Mouse (Mus musculus) G1E (cell line): ENCODE data around the gene Zmym2. TPM values are rescaled to one million over a fixed set of nuclear protein-coding genes. Genes with fewer than 3 reads are reported as not detected.
"Not testable (repeated sequence)": the region's sequence is repeated elsewhere in the genome, so short reads cannot be mapped to it uniquely, and the experiment has no call there.

Experiments
- ATAC-seq: 2 replicates; pipeline ENCODE4 v1.8.0; 2016; ENCODE audit warnings: mild to moderate bottlenecking; ENCODE audit not compliant: insufficient number of reproducible peaks, poor library complexity, low FRiP score, severe bottlenecking; ENCODE audit errors: extremely low read depth
- DNase-seq: peaks from one replicate; pipeline ENCODE4 v3.0.0; 2012; ENCODE audit warnings: low spot score
- H3K27me3 ChIP-seq: 2 replicates; pipeline ENCODE4 v1.6.1; 2012; ENCODE audit warnings: mild to moderate bottlenecking, low read length, inconsistent platforms; ENCODE audit not compliant: insufficient read depth
- H3K36me3 ChIP-seq: replicated peaks from 2 replicates; pipeline ENCODE3; 2012; ENCODE audit warnings: mild to moderate bottlenecking, inconsistent platforms
- H3K4me1 ChIP-seq: 2 replicates; pipeline ENCODE4 v1.6.1; 2012; ENCODE audit warnings: low read depth, low read length, inconsistent platforms, mixed read lengths; ENCODE audit not compliant: insufficient read depth
- H3K4me3 ChIP-seq: 2 replicates; pipeline ENCODE4 v1.5.1; 2012; ENCODE audit warnings: low read depth, mild to moderate bottlenecking, inconsistent platforms, low read length, moderate library complexity, mixed read lengths
- H3K9me3 ChIP-seq: replicated peaks from 2 replicates; pipeline ENCODE4 v1.6.1; 2012; ENCODE audit warnings: inconsistent platforms
- CTCF ChIP-seq: IDR thresholded peaks from 2 replicates; pipeline ENCODE4 v1.5.1; 2012; ENCODE audit warnings: low read depth, low read length, inconsistent platforms, mixed read lengths
- GATA1 ChIP-seq: IDR thresholded peaks from 2 replicates; pipeline ENCODE4 v1.6.1; 2012; ENCODE audit warnings: borderline replicate concordance, low read length, inconsistent platforms, mixed read lengths
- GATA2 ChIP-seq: IDR thresholded peaks from 2 replicates; pipeline ENCODE4 v1.6.1; 2012; ENCODE audit warnings: low read depth, low read length, inconsistent platforms, borderline replicate concordance
- POLR2AphosphoS5 ChIP-seq: IDR thresholded peaks from 2 replicates; pipeline ENCODE4 v1.6.1; 2012; ENCODE audit warnings: low read depth, low read length, inconsistent platforms; ENCODE audit not compliant: insufficient replicate concordance
- TAL1 ChIP-seq: conservative IDR thresholded peaks from 2 replicates; pipeline ENCODE4 v1.6.1; 2012; ENCODE audit warnings: low read depth, low read length, inconsistent platforms, mixed read lengths
- polyA plus RNA-seq: library from polyadenylated mRNA; stranded (reverse); fragments of >175 nt; gene quantifications from 2 replicates; pipeline ENCODE4 v1.2.3, GENCODE M21; 2012
- total RNA-seq, 2 experiments: library from RNA; stranded (forward) in 1 of 2; stranded (reverse) in 1 of 2; fragments of 200-1000 nt in 1 of 2; fragments of >200 nt in 1 of 2; fragmentation: Nextera tagmentation in 1 of 2; gene quantifications; 2 replicates each; pipeline ENCODE4 v1.2.3; 2014 to 2017

Zmym2 gene
- total RNA-seq (2014; fragmentation: Nextera tagmentation) (118 and 147 TPM in 2 replicates), total RNA-seq (2017) (57.3 and 58.1 TPM in 2 replicates), polyA plus RNA-seq (0.97 and 2.1 TPM in 2 replicates)

DNA sequence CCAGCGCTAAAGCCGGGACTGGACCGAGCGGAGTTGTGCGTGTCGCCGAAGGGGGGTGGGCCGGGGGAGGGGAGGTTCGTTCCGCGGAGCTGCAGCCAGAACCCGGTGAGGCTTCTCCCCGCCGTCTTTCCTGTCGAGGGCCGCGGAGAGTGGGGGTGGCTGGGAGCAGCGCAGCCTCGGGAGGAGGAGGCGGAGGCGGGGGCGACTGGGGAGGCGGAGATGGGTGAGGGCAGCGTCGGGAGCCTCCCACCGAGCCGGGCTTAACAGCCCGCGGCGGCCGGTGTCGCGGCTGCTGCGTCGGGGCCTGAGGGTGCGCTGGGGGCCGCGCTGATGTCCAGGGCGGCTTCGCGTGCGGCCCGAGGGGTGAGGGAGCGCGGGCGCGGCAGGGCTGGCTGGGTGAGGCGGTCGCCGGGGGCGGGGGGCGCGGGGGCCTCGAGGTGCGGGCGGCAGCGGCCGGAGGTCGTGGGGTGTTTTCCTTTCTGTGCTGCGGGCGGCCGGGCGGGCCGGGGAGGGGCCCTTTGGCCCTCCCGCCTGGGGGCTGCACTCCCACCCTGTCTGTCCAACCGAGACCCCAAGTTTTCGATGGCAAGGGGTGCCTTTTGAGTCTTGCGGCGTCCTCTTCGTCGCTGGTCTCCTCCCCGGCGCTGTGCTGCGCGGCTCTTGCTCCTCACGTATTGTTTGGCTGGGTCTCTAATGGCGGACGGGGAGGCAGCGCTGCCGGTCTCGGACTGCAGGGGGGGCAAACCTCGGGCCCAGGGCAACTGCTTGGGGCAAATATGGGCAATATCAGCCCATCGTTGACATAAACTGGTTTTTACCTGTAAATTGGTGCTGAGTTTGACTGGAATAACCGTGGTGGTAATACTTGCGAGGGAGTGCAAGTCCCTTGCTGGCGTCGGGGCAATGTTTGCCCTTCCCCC, at the start of gene Zmym2:
Gene Zmym2, plus strand, starts transcription at position 60 of the 920 bp plus-strand sequence.
- peak; percentile 25; the same call in 1 of the 2 replicates for TF ChIP-seq CTCF
- Histone ChIP-seq H3K36me3 (peaks cover 29% of the 10 kb centered on the region), H3K4me1 (peaks cover 28% of the 10 kb centered on the region), H3K4me3 (peak within 1 kb of the TSS; percentile 87)
- H3K27me3 ChIP-seq, H3K9me3 ChIP-seq: not testable (repeated sequence)
- peak; percentile 52 for ATAC-seq
- peak; percentile 73 for DNase-seq

DNA sequence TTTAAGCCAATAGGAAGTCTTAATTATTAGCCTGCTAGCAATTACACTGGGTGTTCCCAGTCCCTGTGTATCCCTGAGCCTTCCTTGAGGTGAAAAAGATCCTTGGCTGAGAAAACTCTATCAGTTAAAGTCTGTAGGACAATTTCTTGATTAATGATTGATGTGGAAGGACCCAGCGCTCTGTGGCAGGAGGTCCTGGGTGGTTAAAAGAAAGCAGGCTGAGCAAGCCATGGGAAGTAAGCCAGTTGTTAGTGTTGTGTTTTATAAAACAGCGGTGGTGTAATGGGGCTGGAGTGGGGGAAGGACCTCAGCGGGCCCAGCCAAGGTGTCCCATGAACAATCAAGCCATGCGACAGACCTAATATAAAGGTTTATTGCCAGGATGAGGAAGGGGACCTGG, 42.4 kb upstream of the Zmym2 start:
- H3K36me3 ChIP-seq, result no peaks in the 10 kb centered on the region
- peaks cover 2% of the 10 kb centered on the region; the same call in 1 of the 2 replicates for H3K27me3 ChIP-seq
- H3K4me1 ChIP-seq, result no peaks in the 10 kb centered on the region
- DNase-seq (no peak), ATAC-seq (no peak)
- no peaks in the 10 kb centered on the region for H3K9me3 ChIP-seq
- TF ChIP-seq CTCF (no peak), GATA2 (no peak), POLR2AphosphoS5 (no peak)
- no peak overlapping the region for H3K4me3 ChIP-seq

DNA sequence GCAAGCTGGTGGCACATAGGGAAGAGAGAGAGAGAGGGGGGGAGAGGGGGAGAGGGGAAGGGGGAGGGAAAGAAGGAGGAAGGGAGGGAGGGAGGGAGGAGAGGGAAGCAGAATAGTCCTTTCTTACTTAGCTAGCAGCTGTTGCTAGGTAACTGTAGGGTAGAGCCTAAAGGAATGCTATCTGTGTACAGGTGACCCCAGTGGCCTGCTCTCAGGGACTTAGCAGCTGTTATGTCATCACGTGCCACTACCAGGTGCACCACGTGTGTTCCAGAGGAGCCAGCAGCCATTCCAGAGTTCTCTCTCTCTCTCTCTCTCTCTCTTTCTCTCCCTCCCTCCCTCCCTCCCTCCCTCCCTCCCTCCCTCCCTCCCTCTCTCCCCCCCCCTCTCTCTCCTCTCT, 41.9 kb upstream of the Zmym2 start:
- H3K4me1 ChIP-seq, result no peaks in the 10 kb centered on the region
- DNase-seq (no peak), ATAC-seq (no peak)
- H3K36me3 ChIP-seq, result no peaks in the 10 kb centered on the region
- no peak overlapping the region for H3K4me3 ChIP-seq
- TF ChIP-seq TAL1 (no peak), CTCF (no peak), POLR2AphosphoS5 (no peak), GATA2 (no peak), GATA1 (no peak)
- no peaks in the 10 kb centered on the region for H3K9me3 ChIP-seq
- H3K27me3 ChIP-seq, result peaks cover 3% of the 10 kb centered on the region; the same call in 1 of the 2 replicates

DNA sequence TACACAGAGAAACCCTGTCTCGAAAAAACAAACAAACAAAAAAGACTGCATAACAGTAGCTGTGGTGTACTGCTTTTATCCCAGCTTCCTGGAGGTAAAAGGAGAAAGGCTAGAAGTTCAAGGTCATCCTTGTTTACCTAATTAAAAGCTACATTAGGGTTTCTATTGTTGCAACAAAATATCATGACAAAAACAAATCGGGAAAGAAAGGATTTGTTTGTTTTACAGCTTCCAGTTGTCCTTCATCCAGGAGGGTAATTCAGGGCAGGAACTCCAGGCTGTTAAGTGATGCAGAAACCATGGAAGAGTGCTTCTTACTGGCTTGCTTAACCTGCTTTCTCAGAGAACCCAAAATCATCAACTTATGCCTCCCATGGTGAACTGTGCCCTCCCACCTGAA, 38.1 kb upstream of the Zmym2 start:
- no peak for DNase-seq
- Histone ChIP-seq H3K4me1 (no peaks in the 10 kb centered on the region), H3K36me3 (no peaks in the 10 kb centered on the region), H3K4me3 (no peak overlapping the region), H3K27me3 (peaks cover 14% of the 10 kb centered on the region), H3K9me3 (0 out of 2 replicates have a peak, but pooled peaks cover 3% of the 10 kb centered on the region)
- ATAC-seq, result no peak
- TF ChIP-seq GATA1 (no peak), POLR2AphosphoS5 (no peak), CTCF (no peak), TAL1 (no peak), GATA2 (no peak)

DNA sequence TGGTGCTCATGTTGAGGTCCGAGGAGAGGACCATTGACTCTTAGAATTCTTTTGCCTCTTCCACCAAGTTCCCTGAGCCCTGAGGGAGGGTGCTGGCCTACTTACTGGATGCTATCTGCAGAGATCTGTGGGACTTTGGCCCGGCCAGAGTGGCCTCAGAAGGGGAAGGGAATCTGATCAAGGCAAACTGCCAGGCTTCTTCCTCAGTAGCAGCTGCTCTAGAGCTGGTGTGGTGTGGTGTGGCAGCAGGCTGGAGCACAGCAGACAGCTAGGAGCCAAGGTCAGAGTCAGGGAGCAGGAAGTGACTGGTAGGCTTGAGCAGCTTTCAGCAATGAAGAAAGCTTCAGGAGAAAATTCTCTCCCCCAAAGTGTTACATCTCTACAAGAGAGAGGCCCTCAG, 36.8 kb upstream of the Zmym2 start:
- Histone ChIP-seq H3K4me1 (no peaks in the 10 kb centered on the region), H3K27me3 (peaks cover 12% of the 10 kb centered on the region), H3K36me3 (no peaks in the 10 kb centered on the region), H3K4me3 (no peak overlapping the region), H3K9me3 (peaks cover 12% of the 10 kb centered on the region)
- ATAC-seq (no peak), DNase-seq (no peak)
- TF ChIP-seq POLR2AphosphoS5, result no peak
- TF ChIP-seq CTCF, result no peak
- no peak for TF ChIP-seq TAL1
- TF ChIP-seq GATA1, result no peak
- no peak for TF ChIP-seq GATA2

DNA sequence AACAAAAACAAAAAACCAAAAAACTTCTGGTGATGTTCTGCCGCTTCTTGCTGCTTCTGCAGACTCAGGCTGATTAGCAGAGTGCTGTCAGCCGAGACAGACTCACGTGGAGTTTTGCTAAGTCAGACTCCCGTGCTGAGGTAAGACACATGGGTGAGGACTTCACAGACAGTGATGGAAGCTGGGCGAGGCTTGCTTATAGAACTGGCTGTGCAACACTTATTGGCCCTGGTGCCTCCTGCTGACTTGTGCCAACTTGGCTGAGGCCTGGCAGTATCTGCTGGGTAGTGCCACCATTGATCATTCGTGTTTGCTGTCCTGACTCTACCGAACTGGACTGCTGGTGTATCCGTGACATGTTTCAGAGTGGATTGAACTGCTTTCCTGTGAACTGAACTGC, 22.4 kb upstream of the Zmym2 start:
- no peak for TF ChIP-seq POLR2AphosphoS5
- TF ChIP-seq GATA2, result no peak
- no peak for TF ChIP-seq TAL1
- ATAC-seq (no peak), DNase-seq (no peak)
- Histone ChIP-seq H3K27me3 (peaks cover 23% of the 10 kb centered on the region), H3K4me1 (no peaks in the 10 kb centered on the region), H3K4me3 (no peak overlapping the region), H3K9me3 (no peaks in the 10 kb centered on the region), H3K36me3 (no peaks in the 10 kb centered on the region)
